Mouse (Mus musculus) intestine, embryonic 16.5 days (tissue): ENCODE results near the gene 2610528J11Rik. TPM values are rescaled to one million over a fixed set of nuclear protein-coding genes. Genes with fewer than 3 reads are reported as not detected.
A peak's percentile ranks its signal among the peaks of the same experiment; 100 is the strongest.

ENCODE experiments used
- ATAC-seq: fragments of 200-750 bp; cut with Nextera tagmentation; 2 replicates; pipeline ENCODE4 v1.8.0; 2017; ENCODE audit warnings: moderate TSS enrichment, moderate library complexity
- H3K27ac ChIP-seq: fragments of 300-500 bp; sonication (generic); 2 replicates; pipeline ENCODE4 v1.5.1; 2014; ENCODE audit warnings: mild to moderate bottlenecking, low read length
- H3K27me3 ChIP-seq: fragments of 300-500 bp; sonication (generic); replicated peaks from 2 replicates; pipeline ENCODE4 v1.6.1; 2014; ENCODE audit warnings: low read length, control low read depth, mixed read lengths; ENCODE audit not compliant: control insufficient read depth, insufficient read depth
- H3K36me3 ChIP-seq: fragments of 300-500 bp; sonication (generic); 2 replicates; pipeline ENCODE4 v1.6.1; 2014; ENCODE audit warnings: low read length, control low read depth; ENCODE audit not compliant: control insufficient read depth, insufficient read depth
- H3K4me1 ChIP-seq: fragments of 300-500 bp; sonication (generic); 2 replicates; pipeline ENCODE4 v1.6.1; 2014; ENCODE audit warnings: low read length, control low read depth, mixed read lengths; ENCODE audit not compliant: control insufficient read depth, insufficient read depth
- H3K4me2 ChIP-seq: fragments of 300-500 bp; sonication (generic); 2 replicates; pipeline ENCODE4 v1.6.1; 2014; ENCODE audit warnings: low read depth, low read length, control low read depth
- H3K4me3 ChIP-seq: fragments of 300-500 bp; sonication (generic); 2 replicates; pipeline ENCODE4 v1.5.1; 2014; ENCODE audit warnings: mild to moderate bottlenecking, low read length
- H3K9ac ChIP-seq: fragments of 300-500 bp; sonication (generic); 2 replicates; pipeline ENCODE4 v1.6.1; 2014; ENCODE audit warnings: low read depth, low read length
- H3K9me3 ChIP-seq: fragments of 300-500 bp; sonication (generic); 2 replicates; pipeline ENCODE4 v1.6.1; 2016; ENCODE audit warnings: low read length, control low read depth; ENCODE audit not compliant: control insufficient read depth
- whole genome bisulfite sequencing: fragments of 180-500 bp; shearing (Covaris S2); extraction: QIAGEN DNeasy Blood & Tissue Kit; methylation state at CpG from one replicate; pipeline ENCODE4 v1.1.7; 2014; 5-methylcytosine and 5-hydroxymethylcytosine counted together
- polyA plus RNA-seq: library from polyadenylated mRNA; unstranded; fragments of >200 nt; fragmentation: Nextera tagmentation; extraction: Ambion mirVana; gene quantifications from 2 replicates; pipeline ENCODE4 v1.2.1, GENCODE M21; 2015

Gene 2610528J11Rik
- polyA plus RNA-seq, 1 experiment from 2014 or later: 104 TPM

GRCm38 (mm10) chr4:118553039-118553649 is 26.3 kb downstream of the 2610528J11Rik start:
- Histone ChIP-seq H3K4me2 (no peak overlapping the region), H3K9me3 (no peaks in the 10 kb centered on the region), H3K9ac (no peak overlapping the region), H3K27ac (no peak overlapping the region), H3K4me3 (no peak overlapping the region), H3K4me1 (no peaks in the 10 kb centered on the region), H3K27me3 (no peaks in the 10 kb centered on the region), H3K36me3 (no peaks in the 10 kb centered on the region)
- 66% methylated on average over 3 of the region's 3 CpGs for WGBS
- no peak for ATAC-seq

DNA sequence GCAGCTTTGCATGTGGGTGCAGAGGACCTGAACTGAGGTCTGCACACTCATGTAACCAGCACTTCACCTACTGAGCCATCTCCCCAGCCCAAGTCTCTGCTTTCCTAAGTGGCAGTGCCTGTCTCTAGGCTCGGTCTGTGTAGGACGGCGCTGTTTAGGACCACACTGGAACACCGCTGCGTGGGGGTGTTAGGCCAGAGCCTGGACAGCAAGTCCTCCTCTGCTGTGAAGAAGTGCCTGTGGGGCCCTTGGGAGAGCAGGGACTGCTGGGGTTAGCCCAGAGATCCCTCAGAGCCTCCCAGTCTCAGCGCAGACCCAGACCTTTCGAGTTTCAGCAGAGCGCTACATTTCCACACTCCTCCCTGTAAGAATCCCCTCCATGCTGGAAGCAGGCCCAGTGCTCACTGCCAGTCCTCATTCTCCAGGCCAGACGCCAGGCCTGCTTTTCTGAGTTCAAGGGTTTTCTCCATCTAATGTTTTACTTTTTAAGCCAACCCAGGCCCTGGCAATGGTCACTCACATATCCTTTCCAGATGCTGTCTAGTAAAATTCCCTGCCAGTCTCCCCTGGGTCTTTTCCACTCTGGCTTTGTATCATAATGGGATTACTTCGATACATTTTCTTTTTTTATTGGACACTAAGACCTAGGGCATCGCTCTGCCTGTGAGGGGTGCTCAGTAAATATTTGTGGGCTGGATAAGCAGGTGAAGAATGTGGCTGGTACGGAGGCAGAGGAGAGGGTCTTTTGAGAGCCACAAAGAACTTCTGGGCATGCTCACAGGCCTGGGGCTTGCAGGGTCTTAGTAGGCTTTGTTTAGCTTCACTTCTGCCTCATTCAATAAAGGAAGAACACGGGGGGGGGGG is 37.5 kb downstream of the 2610528J11Rik start:
- no peaks in the 10 kb centered on the region for H3K9me3 ChIP-seq

DNA sequence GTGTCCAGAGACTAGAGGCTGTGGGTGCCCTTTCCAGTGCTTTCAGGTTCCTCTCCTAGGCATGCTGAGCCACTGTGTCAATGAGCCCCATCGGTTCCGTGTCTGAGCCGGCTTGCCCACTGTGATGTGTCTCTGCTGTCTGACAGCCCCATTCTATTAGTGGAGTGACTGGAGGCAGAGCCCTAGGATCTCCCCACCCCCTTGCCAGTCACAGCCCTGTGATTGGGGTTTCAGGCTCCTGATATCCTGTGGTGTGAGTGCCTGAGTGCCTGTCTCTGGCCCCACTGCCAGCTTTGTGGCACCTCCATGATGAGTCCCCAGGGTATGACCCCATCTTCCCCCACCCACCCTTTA is 38.1 kb downstream of the 2610528J11Rik start:
- H3K9ac ChIP-seq: no peak overlapping the region
- no peak for ATAC-seq
- H3K27me3 ChIP-seq: no peaks in the 10 kb centered on the region
- H3K36me3 ChIP-seq: no peaks in the 10 kb centered on the region
- no peaks in the 10 kb centered on the region for H3K9me3 ChIP-seq
- no peak overlapping the region for H3K4me3 ChIP-seq
- 74% methylated on average over 3 of the region's 3 CpGs for WGBS
- no peak overlapping the region for H3K4me2 ChIP-seq
- H3K4me1 ChIP-seq: no peaks in the 10 kb centered on the region
- no peak overlapping the region for H3K27ac ChIP-seq

More for the DNA sequence above, 37.5 kb downstream of the 2610528J11Rik start:
- Histone ChIP-seq H3K4me2 (no peak overlapping the region), H3K27ac (no peak overlapping the region), H3K9ac (no peak overlapping the region), H3K4me3 (no peak overlapping the region), H3K27me3 (no peaks in the 10 kb centered on the region), H3K4me1 (no peaks in the 10 kb centered on the region), H3K36me3 (no peaks in the 10 kb centered on the region)
- 73% methylated on average over 13 of the region's 13 CpGs for WGBS
- no peak for ATAC-seq

DNA sequence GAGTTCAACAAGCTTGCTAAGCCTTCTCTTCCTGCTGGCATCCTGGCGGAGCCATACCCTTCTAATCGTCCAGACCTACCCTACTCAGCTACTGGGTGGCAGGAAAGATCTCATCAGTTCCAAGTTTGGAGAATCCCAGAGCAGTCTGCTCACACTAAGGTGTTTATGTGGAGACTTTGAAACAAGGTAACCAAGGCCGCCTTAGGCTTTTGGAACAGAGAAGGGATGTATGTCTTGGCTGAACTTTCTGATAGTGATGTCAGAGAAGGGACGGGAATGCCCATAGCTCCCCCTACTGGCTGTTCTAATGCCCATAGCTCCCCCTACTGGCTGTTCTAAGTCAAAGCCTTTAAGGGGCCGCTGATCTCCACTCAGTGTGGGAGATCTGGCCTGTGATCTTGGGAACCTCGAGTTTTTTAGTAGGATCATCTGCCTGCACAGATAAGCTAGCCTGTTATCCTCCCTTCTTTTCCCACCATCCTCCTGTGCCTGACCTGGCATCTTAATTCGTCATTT is 39.4 kb downstream of the 2610528J11Rik start:
- Histone ChIP-seq H3K27me3 (no peaks in the 10 kb centered on the region), H3K27ac (no peak overlapping the region), H3K4me3 (no peak overlapping the region), H3K36me3 (no peaks in the 10 kb centered on the region), H3K4me2 (no peak overlapping the region), H3K4me1 (no peaks in the 10 kb centered on the region), H3K9ac (no peak overlapping the region), H3K9me3 (no peaks in the 10 kb centered on the region)
- 33% methylated on average over 7 of the region's 7 CpGs for WGBS
- no peak for ATAC-seq

- Histone ChIP-seq H3K9me3 (no peaks in the 10 kb centered on the region), H3K36me3 (no peaks in the 10 kb centered on the region), H3K4me3 (no peak overlapping the region), H3K27ac (no peak overlapping the region), H3K4me2 (peak overlapping the region; percentile 16), H3K4me1 (no peaks in the 10 kb centered on the region), H3K9ac (no peak overlapping the region), H3K27me3 (no peaks in the 10 kb centered on the region)
- WGBS: 50% methylated on average over 10 of the region's 10 CpGs
- peak; percentile 78 for ATAC-seq
These were observed 41.9 kb downstream of the 2610528J11Rik start for GRCm38 (mm10) chr4:118568709-118569108.

DNA sequence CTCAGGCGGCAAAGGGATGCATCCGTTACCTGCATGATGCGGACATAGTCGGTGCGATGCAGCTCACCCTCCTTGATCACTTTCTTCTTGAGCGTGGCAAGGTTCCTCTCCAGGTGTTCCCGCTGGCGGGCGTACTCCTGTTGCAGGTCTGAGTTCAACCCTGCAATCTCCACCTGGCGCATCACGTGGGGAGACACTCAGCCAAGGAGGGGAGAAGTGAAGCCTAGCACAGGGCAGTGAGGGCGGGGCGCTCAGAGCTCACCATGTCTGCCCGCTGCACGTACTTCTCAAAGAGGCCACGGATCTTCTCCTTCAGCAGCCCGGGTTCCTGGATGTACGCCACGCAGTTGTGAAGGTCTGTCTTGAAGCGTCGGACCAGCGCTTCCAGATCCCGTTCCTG is 42.5 kb downstream of the 2610528J11Rik start:
- H3K9me3 ChIP-seq: no peaks in the 10 kb centered on the region
- no peaks in the 10 kb centered on the region for H3K4me1 ChIP-seq
- H3K27me3 ChIP-seq: no peaks in the 10 kb centered on the region
- no peak overlapping the region for H3K9ac ChIP-seq
- peak overlapping the region; percentile 16 for H3K4me2 ChIP-seq
- WGBS: 69% methylated on average over 23 of the region's 23 CpGs
- peak; percentile 81 for ATAC-seq
- H3K27ac ChIP-seq: no peak overlapping the region
- H3K36me3 ChIP-seq: no peaks in the 10 kb centered on the region
- no peak overlapping the region for H3K4me3 ChIP-seq

- no peak for ATAC-seq
- WGBS: 77% methylated on average over 15 of the region's 15 CpGs
- no peak overlapping the region for H3K4me3 ChIP-seq
- no peaks in the 10 kb centered on the region for H3K9me3 ChIP-seq
- no peaks in the 10 kb centered on the region for H3K36me3 ChIP-seq
- H3K27me3 ChIP-seq: no peaks in the 10 kb centered on the region
- no peak overlapping the region for H3K9ac ChIP-seq
- no peak overlapping the region for H3K27ac ChIP-seq
- H3K4me1 ChIP-seq: no peaks in the 10 kb centered on the region
- H3K4me2 ChIP-seq: no peak overlapping the region
These were observed 44.6 kb downstream of the 2610528J11Rik start for GRCm38 (mm10) chr4:118571441-118571840.

GRCm38 (mm10) chr4:118576097-118576496 is 49.3 kb downstream of the 2610528J11Rik start:
- Histone ChIP-seq H3K4me1 (no peaks in the 10 kb centered on the region), H3K27ac (no peak overlapping the region), H3K4me2 (no peak overlapping the region), H3K9me3 (no peaks in the 10 kb centered on the region), H3K9ac (no peak overlapping the region), H3K27me3 (no peaks in the 10 kb centered on the region), H3K36me3 (no peaks in the 10 kb centered on the region), H3K4me3 (no peak overlapping the region)
- WGBS: 5% methylated on average over 6 of the region's 6 CpGs
- no peak for ATAC-seq

- 49% methylated on average over 13 of the region's 13 CpGs for WGBS
- Histone ChIP-seq H3K4me1 (no peaks in the 10 kb centered on the region), H3K9ac (no peak overlapping the region), H3K36me3 (no peaks in the 10 kb centered on the region), H3K9me3 (no peaks in the 10 kb centered on the region), H3K27ac (no peak overlapping the region), H3K4me2 (no peak overlapping the region), H3K4me3 (no peak overlapping the region), H3K27me3 (no peaks in the 10 kb centered on the region)
- no peak for ATAC-seq
These were observed 52.5 kb downstream of the 2610528J11Rik start for GRCm38 (mm10) chr4:118579313-118579712.
